Mouse (Mus musculus) lung, adult 2 months (tissue): Measurements from ENCODE around the gene Erlin1.

Source experiments
- CTCF ChIP-seq: fragments of 200-500 bp; IDR thresholded peaks from 2 replicates; pipeline ENCODE4 v1.5.1; 2011; ENCODE audit warnings: mild to moderate bottlenecking, low read length, control low read depth; ENCODE audit not compliant: insufficient read depth
- POLR2A ChIP-seq: fragments of 200-500 bp; IDR thresholded peaks from 2 replicates; pipeline ENCODE4 v1.6.1; 2011; ENCODE audit warnings: low read depth, mild to moderate bottlenecking, control low read depth, low read length, borderline replicate concordance; ENCODE audit errors: extremely low read depth

DNA sequence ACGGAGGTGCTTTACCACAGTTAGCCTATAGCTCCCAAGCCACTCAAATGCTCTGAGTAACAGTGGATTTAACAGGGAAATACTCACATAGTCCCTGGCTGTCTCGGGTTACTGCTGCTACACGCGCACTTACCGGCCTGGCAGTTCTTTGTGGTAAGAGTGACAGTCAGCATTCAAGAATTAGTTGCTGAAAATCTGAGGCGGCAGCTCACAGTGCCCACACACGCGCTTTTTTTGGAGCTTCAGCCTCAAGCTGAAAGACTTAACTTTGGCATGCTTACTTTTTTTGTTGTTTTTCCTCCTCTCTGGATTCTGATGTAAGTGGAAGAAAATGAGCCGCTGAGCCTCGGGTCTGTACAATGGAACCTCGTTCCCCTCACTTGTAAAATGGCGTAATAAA lies 62.4 kb downstream of the Erlin1 start:
- TF ChIP-seq POLR2A (no peak), CTCF (no peak)
